Mouse (Mus musculus) C2C12 (cell line): ENCODE measurements around the gene Lef1.

Experiments
- CTCF ChIP-seq: IDR thresholded peaks from one replicate; pipeline ENCODE4 v1.5.1; 2011; ENCODE audit not compliant: control insufficient read depth, insufficient read depth, insufficient read length
- FOSL1 ChIP-seq: IDR thresholded peaks from one replicate; pipeline ENCODE4 v1.8.0; 2011; ENCODE audit warnings: mild to moderate bottlenecking, low read length; ENCODE audit not compliant: poor library complexity, insufficient read depth, severe bottlenecking
- MAX ChIP-seq: IDR thresholded peaks from one replicate; pipeline ENCODE4 v1.6.1; 2011; ENCODE audit warnings: mild to moderate bottlenecking, control low read depth
- MYOD1 ChIP-seq: IDR thresholded peaks from one replicate; pipeline ENCODE4 v1.6.1; 2011; ENCODE audit warnings: low read depth; ENCODE audit not compliant: control insufficient read depth, insufficient read length
- MYOG ChIP-seq: IDR thresholded peaks from one replicate; pipeline ENCODE4 v1.6.1; 2011; ENCODE audit not compliant: control insufficient read depth, insufficient read length; ENCODE audit errors: extremely low read depth
- USF1 ChIP-seq: IDR thresholded peaks from one replicate; pipeline ENCODE4 v1.6.1; 2011; ENCODE audit warnings: low read depth, mild to moderate bottlenecking, control low read depth, moderate library complexity

- TF ChIP-seq CTCF (no peak), MAX (no peak), MYOG (no peak), USF1 (no peak), MYOD1 (no peak), FOSL1 (no peak)
These were observed 101.9 kb downstream of the Lef1 start for GRCm38 (mm10) chr3:131212200-131212599.
